Mouse (Mus musculus) cerebellum, adult 8-10 months (tissue): ENCODE measurements around the gene Eif4g3.

Source experiments
- DNase-seq: peaks from one replicate; pipeline ENCODE4 v3.0.0; 2022

Gene Eif4g3

DNA sequence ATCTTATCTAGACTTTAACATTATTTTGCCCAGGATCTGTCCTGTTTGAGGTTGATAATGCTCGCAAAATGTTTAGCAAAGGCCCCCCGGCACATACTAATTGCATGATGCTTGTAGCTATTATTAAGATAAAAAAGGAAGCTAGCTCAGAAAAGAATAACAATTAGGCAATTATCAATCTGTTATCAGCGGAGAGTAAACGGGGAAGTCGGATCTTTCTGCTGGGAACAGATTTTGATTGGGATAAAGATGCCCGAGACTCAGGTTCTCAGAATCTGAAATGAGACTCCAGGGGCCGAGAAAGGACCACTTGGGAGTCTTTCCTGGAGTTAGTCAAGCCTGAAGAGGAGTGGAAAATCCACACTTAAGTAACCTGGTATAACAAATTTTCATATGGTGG is 1.6 kb upstream of the Eif4g3 start:
- DNase-seq: no peak

DNA sequence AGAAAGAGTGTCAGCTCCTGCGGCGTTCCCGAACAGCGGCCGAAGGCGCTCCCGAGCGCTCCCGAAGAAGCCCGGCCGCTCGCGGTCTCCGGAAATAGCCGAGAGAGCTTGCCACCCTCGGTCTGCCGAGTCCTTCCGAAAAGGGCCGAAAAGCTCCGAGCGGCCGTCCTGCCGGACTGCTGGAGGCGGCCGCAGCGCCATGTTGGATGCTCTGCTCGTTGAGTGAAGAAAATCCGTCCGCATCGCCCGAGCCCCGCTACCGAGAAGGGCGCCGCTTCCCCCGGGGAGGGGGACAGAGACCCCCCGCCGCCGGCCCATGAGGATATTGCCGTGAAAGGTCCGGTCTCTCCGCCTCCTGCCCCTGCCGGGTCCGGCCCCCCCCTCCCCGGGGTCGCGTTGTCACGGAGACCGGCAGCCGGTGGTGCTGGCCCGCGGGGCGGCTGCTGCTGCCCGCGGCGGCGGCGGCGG is 503 bp downstream of the Eif4g3 start:
- peak; percentile 100 for DNase-seq

DNA sequence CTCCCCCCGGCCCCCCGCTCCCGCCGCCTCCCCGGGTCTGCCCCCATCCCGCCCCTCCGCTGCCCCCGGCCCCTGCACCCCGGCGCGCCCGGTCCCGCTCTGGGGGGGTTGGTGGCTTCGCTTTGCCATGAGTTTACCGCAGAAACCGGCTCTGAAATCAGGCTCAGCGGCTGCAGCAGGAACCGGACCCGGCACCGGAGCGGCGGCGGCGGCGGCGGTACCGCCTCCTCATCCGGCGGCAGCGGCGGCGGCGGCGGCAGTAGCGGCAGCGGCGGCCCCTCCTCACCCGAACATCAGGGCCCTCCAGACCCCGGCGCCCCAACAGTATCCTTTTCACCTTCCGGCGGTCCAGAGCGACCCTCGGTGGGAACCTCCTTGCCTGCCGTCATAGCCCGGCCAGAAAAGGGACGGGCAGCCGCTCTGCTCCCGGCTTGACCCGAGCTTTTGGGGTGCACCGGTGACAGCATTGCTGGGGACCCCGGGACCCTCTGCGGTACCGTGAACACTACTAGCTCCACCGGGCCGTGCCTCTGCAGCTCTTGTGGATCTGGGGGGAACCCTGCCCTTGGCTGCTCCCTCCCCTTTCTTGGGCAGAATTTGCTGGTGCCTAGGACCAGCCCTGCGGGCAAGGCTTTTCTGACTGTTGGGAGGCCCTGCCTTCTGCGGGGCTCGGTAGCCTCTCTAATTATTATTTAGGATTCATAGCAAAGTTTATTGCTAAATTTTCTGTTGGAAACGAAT is 1.2 kb downstream of the Eif4g3 start:
- peak; percentile 55 for DNase-seq

DNA sequence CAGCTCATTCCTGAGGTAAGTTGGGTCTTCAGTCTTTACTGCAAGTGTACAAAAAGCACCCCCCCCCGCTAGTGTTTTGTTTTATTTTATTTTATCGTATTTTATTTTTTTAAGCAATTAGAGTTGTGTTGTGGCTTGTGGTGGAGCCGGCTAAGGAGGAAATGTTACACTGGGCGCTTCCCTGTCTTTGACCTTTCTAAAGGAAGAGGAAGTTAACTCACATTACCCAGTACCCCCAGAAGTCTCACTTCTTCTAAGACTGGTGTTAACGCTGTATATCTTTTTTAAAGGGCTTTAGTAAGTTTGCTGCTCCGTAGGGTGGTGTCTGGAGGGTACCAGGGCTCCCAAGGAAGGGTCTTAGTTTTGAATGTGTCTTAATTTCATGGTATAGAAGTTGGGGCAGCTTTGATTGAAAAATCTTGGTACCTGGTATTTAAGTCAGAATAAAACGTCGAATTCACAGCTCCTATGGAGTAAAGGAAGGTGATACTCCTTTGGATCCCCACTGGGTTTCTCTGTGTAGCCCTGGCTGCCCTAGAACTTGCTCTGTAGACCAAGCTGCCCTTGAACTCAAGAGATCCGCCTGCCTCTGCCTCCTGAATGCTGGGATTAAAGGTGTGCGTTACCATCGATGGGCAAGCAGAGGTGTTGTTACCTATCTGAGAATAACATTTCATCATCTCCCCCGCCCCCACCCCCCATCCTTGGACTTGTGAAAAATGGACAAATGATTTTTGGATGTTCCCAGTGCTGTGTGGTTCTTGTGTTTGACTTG is 1.9 kb downstream of the Eif4g3 start:
- no peak for DNase-seq

DNA sequence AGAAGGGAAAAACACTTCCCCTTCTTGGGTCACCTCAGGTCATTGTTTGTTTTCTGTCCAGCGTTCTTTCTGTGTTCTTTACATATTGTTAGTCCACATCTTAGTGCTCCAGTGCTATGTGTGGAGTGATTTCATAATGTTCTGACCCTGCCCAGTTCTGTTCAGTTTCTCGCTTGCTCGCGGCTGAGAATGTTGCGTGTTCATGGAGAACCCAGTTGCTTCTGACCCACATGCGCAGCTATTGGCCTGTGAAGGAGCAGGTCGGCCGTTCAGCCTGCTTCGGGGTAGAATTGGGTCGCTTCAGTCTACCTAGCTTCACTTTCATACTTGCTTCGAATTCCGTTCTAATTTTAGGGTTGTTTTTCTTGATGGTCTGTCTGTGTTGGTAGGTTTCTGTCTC is 2.6 kb downstream of the Eif4g3 start:
- DNase-seq: no peak

DNA sequence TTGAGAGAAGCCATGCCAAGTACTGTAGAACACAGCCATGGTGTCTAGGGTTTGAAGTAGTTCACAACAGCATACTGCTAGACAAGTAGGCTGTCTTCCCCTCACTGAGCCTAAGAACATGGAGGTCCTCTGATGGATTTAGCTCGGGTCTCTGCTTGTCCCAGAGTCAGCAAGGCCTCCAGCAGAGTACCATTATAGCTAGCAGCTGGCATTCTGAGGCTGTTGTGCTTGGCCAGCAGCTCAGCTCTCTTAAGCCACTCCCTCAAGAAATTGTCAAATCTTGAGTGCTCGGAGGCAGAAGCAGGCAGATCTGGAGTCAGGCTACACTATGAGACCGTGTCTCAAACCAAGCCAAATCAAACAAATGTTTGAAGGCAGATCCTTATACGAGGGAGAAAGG is 5.4 kb downstream of the Eif4g3 start:
- DNase-seq: no peak

DNA sequence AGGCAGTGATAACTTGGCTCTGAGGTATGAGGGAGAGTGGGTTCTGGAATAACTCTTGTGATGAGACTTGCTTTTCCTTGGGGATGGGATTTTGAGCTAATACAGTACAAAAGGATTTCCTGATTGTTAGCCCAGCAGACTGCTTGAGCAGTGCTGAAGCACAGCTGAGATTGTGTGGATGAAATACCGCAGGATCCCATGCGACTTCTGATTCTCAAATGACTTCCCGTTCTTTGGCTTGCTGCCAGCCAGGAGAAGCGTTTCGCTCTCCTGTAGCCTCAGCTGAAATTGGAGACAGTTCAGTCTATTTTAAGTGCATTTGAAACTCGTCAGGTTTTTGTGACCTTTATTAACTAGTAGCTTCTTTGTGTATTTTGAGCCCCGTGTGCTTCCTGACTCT is 7.9 kb downstream of the Eif4g3 start:
- peak; percentile 47 for DNase-seq

DNA sequence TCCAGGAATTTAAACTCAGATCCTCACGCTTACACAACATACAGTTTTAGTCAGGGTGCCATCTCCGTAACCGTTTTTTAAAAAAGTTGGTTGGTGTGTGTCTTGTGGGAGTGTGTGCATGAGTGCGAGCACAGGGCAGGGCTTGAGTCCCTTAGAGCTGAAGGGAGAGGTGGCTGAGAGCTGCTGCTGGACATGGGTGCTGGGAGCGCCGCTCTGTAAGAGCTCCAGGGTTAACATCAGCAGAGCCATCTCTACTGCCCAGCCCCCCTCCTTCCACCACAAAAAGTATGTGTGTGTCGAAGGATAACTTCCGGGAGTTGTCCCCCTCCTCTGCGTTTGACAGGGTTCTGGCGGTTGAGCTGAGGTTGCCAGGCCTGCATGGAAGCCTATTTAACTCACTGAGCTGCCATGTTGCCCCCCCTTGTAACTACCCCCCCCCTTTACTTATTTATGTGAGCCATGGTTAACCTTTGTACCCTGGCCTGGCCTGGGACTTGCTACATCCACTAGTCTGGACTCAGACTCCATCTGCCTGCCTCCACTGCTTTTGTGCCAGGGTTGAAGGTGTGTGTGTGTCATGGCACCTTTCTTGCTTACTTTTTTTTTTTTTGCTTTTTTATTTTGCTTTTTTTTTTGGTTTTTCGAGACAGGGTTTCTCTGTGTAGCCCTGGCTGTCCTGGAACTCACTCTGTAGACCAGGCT is 11.2 kb downstream of the Eif4g3 start:
- DNase-seq: no peak

DNA sequence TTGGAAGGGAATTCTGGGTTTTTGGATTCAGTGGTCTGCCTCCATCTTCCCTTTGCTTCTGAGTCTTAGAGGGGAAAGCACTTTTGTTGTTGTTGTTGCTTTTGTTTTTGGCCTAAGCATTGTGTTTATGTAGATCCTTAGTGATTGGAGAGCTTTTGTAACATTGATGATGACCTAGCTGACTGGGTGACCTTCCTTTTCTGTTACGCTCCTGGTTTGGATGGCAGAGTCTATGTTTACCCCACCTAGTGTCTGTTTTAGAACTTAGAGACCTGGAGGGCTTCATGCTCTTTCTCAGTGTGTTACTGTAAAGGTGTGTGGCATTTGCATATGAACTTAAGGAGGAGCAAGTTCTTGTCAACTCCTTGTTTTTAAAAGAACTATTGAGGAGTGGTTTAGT is 13.0 kb downstream of the Eif4g3 start:
- DNase-seq: no peak

DNA sequence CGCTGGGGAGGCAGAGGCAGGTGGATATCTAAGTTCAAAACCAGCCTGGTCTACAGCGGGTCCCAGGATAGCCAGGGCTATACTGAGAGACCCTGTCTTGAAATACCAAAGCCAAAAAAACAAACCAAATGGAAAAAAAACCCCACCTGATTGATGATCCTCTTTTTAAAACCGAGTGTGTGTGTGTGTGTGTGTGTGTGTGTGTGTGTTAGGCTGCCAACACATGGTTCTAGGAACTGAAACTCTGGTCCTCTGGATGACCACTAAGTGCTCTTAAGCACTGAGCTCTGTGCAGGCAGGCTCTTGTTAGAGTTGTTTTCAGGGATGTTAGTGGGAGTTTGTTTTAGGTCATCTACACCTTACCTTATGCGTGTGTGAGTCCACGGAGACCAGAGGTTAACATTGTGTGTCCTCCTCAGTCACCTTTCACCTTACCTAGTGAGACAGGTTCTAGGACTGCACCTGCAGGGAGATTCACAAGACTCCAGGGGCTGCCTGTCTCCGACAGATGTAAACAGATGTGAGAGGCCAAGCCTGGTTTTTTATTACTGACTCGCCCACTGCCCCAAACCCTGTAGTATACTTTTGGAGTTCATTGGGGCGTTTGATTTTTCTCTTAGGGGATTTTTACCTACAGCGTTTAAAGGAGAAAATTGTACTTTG is 14.3 kb downstream of the Eif4g3 start:
- DNase-seq: no peak

DNA sequence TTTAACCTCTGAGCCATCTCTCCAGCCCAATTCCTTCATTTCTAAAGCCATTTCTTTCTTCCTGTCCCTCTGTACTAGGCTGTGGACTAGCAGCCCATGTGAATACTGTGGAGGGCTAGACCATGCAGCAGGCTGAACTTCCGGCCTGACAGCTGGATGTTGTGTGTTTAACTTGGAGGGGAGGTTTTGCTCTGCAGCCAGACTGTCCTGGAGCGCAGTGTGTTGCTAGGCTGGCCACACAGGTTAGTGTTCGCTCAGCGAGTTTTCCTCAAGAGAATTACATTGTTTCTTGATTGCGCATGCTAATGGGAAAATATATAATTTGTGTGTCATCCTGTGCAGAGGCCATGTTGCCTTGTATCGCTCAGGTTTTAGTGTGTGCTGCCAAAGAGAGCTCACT is 15.8 kb downstream of the Eif4g3 start:
- no peak for DNase-seq

DNA sequence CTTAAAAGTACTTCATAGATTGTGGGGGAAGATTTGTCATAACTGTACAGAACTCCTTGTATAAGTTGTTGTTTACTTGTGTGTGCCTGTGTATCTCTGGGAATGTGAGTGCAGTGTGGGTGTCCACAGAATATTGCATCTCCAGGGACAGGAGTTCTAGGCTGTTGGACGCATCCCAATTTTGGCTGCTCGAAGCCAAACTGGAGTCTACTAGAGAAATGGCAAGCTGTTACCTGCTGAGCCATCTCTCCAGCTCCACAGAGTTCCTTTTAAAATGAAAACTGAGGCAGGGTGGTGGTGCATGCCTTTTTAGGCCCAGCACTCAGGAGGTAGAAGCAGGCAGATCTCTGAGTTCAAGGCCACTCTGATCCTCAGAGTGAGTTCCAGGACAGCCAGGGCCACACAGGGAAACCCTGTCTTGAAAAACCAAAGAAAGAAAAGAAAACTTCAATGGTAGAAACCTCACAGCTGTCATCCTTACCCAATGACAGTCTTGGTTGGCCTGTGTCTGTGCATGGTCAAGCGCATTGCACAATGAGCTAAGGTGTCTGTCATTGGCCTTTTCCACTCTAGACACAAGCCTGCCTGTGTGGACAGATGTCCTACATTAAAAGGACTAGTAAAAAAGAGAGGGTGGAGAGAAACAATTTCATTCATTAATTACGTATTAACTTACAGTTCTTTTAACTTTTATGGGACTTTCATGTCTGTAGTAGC is 17.1 kb downstream of the Eif4g3 start:
- DNase-seq: peak; percentile 46

DNA sequence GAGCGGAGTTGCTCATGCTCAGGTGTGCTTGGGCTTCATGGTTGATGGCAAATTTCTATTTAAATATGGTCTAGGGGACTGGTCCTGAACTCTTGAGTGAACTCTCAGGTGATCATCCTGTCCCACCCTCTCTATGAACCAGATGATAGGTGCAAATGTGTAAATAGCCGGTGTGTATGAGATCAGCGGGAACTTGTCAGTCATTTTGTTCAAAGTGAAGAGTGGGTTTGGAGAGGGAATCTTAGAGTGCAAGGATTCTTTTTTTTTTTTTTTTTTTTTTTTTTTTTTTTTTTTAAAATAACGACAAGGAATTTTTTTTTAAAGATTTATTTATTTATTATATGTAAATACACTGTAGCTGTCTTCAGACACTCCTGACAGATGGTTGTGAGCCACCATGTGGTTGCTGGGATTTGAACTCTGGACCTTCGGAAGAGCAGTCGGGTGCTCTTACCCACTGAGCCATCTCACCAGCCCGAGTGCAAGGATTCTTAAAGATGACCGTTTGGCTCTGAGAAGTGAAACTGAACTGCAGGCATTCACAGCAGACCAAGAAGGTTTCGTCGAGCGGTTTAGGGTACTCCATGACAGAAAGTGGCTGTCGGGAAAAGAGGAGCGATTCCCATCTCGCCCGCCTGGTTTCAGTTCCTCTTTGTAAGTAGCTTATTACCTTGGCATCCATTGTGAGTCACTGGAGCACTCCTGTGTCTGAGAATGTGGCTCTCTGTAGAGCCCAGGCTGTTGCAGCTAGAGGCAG is 21.1 kb downstream of the Eif4g3 start:
- DNase-seq: no peak

DNA sequence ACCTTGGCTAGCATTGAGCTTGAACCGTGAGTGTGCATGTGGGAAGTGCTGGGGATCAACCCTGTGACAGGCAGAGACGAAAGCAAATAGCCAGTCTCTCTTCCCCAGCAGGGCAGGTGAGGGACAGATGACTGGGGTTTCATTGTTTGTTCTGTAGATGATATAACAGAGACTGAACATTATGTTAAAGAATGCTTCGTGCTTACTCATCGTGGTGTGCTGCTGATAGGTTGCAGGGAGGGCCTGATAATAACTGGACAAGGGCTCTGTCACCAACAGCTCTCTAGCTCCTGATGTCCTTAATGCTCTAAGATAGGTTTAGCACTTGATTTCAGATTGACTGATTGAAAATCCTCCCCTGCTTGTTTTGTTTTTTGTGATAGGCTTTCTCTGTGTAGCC is 23.1 kb downstream of the Eif4g3 start:
- DNase-seq: no peak

DNA sequence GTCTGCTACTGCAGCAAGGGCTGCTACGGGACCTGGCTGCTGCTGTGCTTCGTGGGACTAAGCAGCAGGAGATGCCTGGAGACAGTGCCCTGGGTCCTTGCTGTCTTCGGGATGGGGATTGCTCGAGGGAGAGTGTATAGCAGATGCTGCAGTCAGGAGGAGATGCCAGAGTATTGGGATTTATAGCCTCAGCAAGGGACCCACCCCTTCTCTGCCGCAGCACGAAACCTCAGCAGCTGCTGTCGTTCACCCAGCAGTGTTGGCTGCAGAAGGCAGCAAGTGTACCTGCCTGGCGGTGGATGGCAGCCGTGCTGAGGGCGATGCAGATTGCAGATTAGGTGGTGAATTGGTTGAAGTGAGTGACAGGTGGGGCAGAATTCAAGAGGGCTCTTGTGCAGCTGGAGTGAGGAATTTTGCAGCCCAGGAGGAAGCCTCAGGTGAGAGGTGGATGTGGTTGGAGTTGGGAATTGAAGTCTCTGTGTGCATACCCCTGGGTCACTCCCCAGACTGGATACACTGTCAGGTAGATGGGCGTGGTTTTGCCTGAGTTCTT is 24.3 kb downstream of the Eif4g3 start:
- no peak for DNase-seq

DNA sequence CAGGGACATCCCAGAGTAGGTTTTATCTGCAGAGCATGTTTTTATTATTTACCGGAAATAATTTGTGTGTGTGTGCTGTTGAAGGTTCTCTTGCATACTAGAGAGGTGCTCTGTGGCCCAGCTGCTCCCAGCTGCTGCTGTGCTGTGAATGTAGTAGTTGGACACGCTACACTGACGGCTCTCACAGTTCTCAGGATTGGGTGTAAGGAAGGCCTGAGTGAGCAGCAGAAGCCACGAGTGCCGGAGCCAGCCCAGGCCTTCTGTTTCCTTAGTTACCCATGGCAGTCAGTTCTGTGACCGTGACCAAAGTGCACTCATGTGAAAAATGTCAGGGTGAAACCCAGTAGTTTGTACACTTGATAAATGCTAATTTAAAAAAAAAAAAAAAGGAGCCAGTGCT is 25.2 kb downstream of the Eif4g3 start:
- no peak for DNase-seq

DNA sequence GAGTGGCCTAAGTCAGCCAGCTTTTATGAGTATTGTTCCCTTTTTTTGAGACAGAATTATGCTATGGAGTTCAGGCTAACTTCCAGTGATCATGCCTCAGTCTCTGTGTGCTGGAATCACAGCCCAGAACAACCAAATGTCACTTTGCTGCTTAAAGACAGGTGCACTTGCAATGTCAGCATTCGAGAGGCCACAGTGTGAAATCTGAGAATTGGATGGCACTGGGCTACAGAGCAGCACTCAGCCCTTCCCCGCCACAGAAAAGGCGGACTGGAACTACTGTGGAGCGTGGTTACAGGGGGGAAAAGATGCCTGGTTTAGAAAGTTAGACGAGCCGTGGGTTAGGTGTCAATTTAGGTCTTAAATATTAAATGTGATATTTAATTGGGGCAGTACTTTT is 27.4 kb downstream of the Eif4g3 start:
- no peak for DNase-seq

DNA sequence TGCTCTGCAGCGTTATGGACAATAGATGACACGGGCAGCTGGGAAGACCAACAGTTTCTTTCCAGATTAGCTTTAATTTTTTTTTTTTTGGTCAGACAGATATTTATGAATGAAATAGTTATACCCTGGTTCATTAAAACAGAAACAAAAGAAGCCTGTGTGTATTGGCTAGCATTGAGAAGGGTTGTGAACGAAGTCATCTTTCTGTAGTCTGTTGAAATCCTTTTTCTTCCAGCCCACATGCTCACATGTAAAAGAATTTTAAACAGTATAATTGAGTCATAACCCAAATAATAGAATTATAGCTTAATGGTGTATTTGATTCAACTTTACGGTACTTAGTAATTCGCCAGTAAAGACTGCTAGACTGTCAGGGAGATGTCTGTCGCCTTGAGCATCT is 28.8 kb downstream of the Eif4g3 start:
- no peak for DNase-seq

DNA sequence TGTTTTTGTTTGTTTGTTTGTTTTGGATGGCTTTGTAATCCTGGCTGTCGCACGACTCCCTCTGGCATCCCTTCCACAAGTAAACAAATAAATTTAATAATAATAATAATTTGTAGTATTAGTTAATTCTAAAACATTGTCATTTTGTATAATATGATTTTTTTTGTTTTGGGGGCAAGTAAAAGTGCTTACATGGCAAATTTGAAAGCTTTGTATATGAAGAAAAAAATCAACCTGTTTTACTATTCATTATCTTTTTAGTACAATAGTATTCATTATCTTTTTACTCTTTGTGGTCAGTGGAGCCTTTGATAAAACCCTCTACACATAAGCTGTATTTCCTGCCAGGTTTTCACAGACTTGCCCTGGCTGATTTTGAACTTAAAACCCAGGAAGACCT is 29.9 kb downstream of the Eif4g3 start:
- no peak for DNase-seq

DNA sequence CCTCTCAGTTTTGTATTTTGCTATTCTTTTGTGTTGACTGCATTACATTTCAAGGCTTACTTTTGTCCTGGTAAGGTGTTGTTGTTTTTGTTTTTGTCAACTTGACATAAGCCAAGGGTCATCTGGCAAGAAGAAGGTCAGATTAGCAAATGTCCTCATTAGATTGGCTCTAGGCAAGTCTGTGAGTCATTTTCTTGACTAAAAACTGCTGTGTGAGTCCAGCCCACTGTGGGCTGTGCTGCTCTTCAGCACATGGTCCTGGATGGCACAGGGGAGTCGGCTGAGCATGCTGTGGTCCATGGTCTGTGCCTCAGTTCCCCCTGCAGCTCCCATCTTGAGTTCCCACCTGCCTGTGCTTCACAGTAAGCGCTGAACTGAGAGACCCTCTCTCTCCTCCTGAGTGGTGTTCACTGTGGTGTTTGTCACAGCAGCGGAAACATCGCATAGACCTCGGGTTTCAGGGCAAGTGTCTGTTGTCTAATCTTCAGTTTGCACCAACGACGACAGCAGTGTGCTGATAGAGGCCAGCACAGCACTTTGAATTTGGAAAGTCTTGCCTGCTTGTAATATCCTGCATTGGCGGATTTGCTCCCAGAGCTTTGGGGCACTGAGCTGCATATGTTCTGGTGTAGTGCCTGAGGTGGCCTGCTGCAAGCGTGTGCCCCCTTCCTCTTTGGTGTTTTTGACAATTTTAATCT is 30.7 kb downstream of the Eif4g3 start:
- DNase-seq: no peak

DNA sequence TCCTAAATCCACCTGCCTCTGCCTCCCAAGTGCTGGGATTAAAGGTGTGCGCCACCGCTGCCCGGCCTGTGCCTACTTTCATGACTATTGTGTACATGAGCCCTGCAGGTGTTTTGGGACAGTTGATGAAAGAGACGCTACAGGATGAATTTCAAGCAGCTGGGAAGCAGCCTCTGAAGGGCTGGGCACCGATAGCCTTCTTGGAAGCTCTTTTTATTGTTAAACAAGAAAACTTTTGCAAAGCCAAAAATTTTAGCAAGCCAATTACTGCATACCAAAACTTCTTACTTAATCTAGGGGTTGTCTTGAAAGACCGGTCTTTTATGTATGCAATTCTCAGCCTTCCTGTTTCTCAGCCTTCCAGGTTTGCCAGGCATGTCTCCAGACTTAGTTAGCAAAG is 36.3 kb downstream of the Eif4g3 start:
- no peak for DNase-seq
